Mouse (Mus musculus) heart, adult 2 months (tissue): ENCODE data around the gene Traf5. TPM values are rescaled to one million over a fixed set of nuclear protein-coding genes. Genes with fewer than 3 reads are reported as not detected.
A peak's percentile ranks its signal among the peaks of the same experiment; 100 is the strongest.

Source experiments
- DNase-seq, 2 experiments: peaks; one replicate each; pipeline ENCODE4 v3.0.0; 2021
- H3K27ac ChIP-seq: fragments of 200-600 bp; 2 replicates; pipeline ENCODE4 v1.8.1; 2022
- H3K27me3 ChIP-seq: fragments of 200-500 bp; 2 replicates; pipeline ENCODE4 v1.6.1; 2012; ENCODE audit warnings: mild to moderate bottlenecking, low read length, inconsistent platforms, mixed read lengths; ENCODE audit not compliant: control insufficient read depth, insufficient read depth
- H3K36me3 ChIP-seq: fragments of 200-500 bp; 2 replicates; pipeline ENCODE4 v1.6.1; 2012; ENCODE audit warnings: low read length, inconsistent platforms; ENCODE audit not compliant: control insufficient read depth, insufficient read depth
- H3K4me1 ChIP-seq: fragments of 200-500 bp; 2 replicates; pipeline ENCODE4 v1.6.1; 2011; ENCODE audit warnings: low read length; ENCODE audit not compliant: control insufficient read depth, insufficient read depth
- H3K4me3 ChIP-seq: fragments of 200-600 bp; 2 replicates; pipeline ENCODE4 v1.8.1; 2022
- H3K79me2 ChIP-seq: fragments of 200-500 bp; replicated peaks from 2 replicates; pipeline ENCODE4 v1.6.1; 2012; ENCODE audit warnings: mild to moderate bottlenecking, inconsistent platforms, low read length, moderate library complexity, mixed read lengths; ENCODE audit not compliant: control insufficient read depth, insufficient read depth
- H3K9ac ChIP-seq: fragments of 200-500 bp; 2 replicates; pipeline ENCODE4 v1.6.1; 2012; ENCODE audit warnings: low read depth, mild to moderate bottlenecking, control low read depth, inconsistent platforms, low read length, mixed read lengths
- CTCF ChIP-seq: fragments of 200-600 bp; IDR thresholded peaks from 2 replicates; pipeline ENCODE4 v1.8.1; 2022; ENCODE audit warnings: antibody characterized with exemption, mild to moderate bottlenecking, moderate library complexity
- EP300 ChIP-seq: fragments of 200-500 bp; IDR thresholded peaks from 2 replicates; pipeline ENCODE4 v1.6.1; 2011; ENCODE audit warnings: low read depth, low read length, control low read depth; ENCODE audit not compliant: insufficient read depth
- POLR2A ChIP-seq: fragments of 200-500 bp; IDR thresholded peaks from 2 replicates; pipeline ENCODE4 v1.6.1; 2011; ENCODE audit warnings: mild to moderate bottlenecking, low read depth, low read length, control low read depth; ENCODE audit not compliant: insufficient read depth
- WGBS: fragments of 180-500 bp; shearing (Covaris S2); methylation state at CpG from one replicate; pipeline ENCODE4 v1.1.7; 2018; 5-methylcytosine and 5-hydroxymethylcytosine counted together
- intact Hi-C: fragments of 180-260 bp; cut with DNase I; formaldehyde crosslinking; loops from one replicate; pipeline ENCODE4 v1.15.1; 2025
- polyA plus RNA-seq: library from polyadenylated mRNA; depleted of rRNA; stranded (reverse); fragments of >200 nt; gene quantifications from 2 replicates; pipeline ENCODE4 v1.2.3, GENCODE M21; 2012
- total RNA-seq, 2 experiments: library from RNA; stranded (reverse); gene quantifications; 2 replicates each; pipeline ENCODE4 v1.2.3; 2021

The Traf5 gene
- total and polyA plus RNA-seq, 3 experiments, result 3.9 to 4.4 (median 4.3) TPM

DNA sequence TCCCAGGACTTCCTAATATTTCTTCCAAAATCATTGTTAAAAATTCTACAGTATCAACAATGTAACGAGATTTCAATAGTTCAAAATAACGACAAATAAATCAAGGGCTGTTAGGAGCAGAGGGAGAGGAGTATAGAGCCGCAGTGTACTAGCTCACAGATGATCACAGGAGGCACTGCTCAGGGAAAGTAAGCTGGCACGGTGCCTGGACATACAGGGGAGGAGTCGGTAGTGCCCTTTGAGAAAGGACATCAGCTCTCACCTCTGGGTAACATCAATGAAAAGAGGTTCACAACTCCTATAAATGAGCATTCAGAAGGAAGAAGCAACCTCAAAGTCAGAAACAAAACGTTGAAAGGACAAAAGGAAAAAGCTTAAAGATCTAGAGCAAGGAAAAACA, 16.8 kb upstream of the Traf5 start:
- TF ChIP-seq CTCF (peak; percentile 23; the same call in 1 of the 2 replicates), EP300 (no peak)
- Histone ChIP-seq H3K4me3 (no peak overlapping the region), H3K27me3 (no peaks in the 10 kb centered on the region), H3K36me3 (no peaks in the 10 kb centered on the region; the same call in none of the 2 replicates), H3K9ac (no peak overlapping the region), H3K4me1 (no peaks in the 10 kb centered on the region), H3K27ac (no peak overlapping the region; the same call in 1 of the 2 replicates), H3K79me2 (no peaks in the 10 kb centered on the region)
- DNase-seq, result peak; percentile 48 to 52
- 35% methylated on average over 6 of the region's 6 CpGs for WGBS
- intact Hi-C loops, result no loop called here

DNA sequence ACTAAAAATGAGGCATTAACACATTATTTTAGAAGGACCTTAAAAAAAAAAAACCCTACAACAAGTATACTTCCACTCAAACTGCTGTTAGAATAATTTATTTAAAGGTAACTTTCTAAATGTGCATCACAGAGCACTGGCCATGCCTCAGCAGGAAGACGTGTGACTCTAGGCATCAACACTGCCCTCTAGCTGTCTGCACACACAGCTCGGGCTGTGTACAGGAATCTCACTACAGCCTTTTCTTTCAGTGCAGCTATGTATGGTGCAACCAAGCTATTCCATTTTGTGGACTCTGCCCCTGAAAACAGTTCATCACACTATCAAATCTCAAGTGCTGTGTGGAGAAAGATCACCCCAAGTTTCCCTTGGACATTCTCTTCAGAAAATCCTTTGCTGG, 15.0 kb upstream of the Traf5 start:
- Histone ChIP-seq H3K9ac (no peak overlapping the region), H3K27me3 (no peaks in the 10 kb centered on the region), H3K36me3 (no peaks in the 10 kb centered on the region; the same call in none of the 2 replicates), H3K27ac (no peak overlapping the region), H3K4me3 (no peak overlapping the region), H3K4me1 (no peaks in the 10 kb centered on the region), H3K79me2 (no peaks in the 10 kb centered on the region)
- 11% methylated on average over 2 of the region's 2 CpGs for WGBS
- TF ChIP-seq EP300 (no peak), CTCF (peak; percentile 80)
- intact Hi-C loops, result no loop called here
- DNase-seq, result no peak

DNA sequence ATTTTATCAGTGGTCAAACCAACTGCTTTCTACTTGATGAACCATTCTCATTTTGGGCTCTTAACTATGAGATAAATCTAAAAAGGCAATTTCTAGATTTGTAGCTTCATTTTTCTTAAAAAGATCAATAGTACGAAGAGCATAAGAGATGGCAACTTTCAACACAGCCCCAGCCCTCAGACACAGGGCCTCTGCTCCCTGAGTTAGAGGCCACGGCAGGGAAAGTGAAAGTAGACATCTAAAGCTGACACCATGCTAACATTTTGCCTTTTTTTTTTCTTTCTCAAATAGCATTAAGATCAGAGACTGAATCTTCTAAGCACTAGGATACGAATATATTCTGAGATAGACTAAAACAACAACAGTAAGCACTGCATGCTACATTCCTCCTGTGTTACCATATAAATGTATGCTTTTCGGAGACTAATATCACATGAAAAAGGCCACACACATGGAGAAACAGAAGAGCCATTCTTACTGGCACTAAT, 13.6 kb upstream of the Traf5 start:
- H3K36me3 ChIP-seq, result no peaks in the 10 kb centered on the region; the same call in none of the 2 replicates
- no peaks in the 10 kb centered on the region for H3K27me3 ChIP-seq
- no peaks in the 10 kb centered on the region for H3K79me2 ChIP-seq
- no peaks in the 10 kb centered on the region for H3K4me1 ChIP-seq
- no peak overlapping the region for H3K4me3 ChIP-seq
- TF ChIP-seq POLR2A (no peak), CTCF (no peak), EP300 (no peak)
- intact Hi-C loops, result no loop called here
- 87% methylated on average over 4 of the region's 4 CpGs for WGBS
- no peak overlapping the region for H3K9ac ChIP-seq
- no peak overlapping the region for H3K27ac ChIP-seq
- no peak for DNase-seq

DNA sequence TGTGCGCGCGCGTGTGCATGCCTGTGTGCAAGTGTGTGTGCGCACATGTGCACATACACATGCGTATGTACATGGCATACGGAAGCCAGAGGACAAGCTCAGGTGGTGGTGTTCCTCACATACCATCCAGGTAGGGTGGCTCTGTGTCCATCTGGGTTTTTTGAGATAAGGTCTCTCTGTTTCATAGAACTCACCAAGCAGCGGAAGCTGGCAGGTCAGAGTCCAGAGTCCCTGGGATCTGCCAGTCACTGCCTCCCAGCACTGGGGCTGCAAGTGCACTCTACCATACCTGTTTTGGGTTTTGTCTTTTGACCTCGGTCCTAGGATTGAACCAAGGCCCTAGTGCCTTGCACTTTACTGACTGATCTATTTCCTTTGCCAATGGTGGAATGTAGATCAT, 11.7 kb upstream of the Traf5 start:
- 96% methylated on average over 9 of the region's 9 CpGs for WGBS
- no peaks in the 10 kb centered on the region for H3K27me3 ChIP-seq
- intact Hi-C loops, result no loop called here
- H3K4me3 ChIP-seq, result no peak overlapping the region
- no peak for TF ChIP-seq CTCF
- TF ChIP-seq POLR2A, result no peak
- TF ChIP-seq EP300, result no peak
- H3K9ac ChIP-seq, result no peak overlapping the region
- no peak for DNase-seq
- H3K36me3 ChIP-seq, result no peaks in the 10 kb centered on the region; the same call in 1 of the 2 replicates
- H3K4me1 ChIP-seq, result no peaks in the 10 kb centered on the region
- H3K79me2 ChIP-seq, result no peaks in the 10 kb centered on the region
- H3K27ac ChIP-seq, result no peak overlapping the region

DNA sequence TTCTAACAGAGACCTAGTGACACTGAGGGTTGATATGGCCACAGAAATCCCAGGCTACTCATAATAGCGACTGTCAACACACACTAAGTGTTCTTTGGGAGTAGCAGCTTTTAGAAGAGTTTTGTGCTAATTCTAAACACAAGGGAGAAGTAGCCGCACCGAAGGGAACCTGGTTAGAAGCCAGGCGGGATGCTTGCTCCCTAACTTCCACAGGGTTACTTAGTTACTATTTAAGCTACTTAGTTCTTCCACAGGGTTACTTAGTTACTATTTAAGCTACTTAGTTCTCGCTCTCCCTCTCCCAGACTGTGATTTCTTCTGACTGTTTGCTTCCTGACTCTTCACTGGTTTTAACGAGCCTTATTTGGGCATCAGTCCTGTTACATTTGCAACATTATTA, 10.8 kb upstream of the Traf5 start:
- no peaks in the 10 kb centered on the region for H3K4me1 ChIP-seq
- WGBS, result 75% methylated on average over 6 of the region's 6 CpGs
- H3K36me3 ChIP-seq, result no peaks in the 10 kb centered on the region; the same call in 1 of the 2 replicates
- no peaks in the 10 kb centered on the region for H3K79me2 ChIP-seq
- no peaks in the 10 kb centered on the region for H3K27me3 ChIP-seq
- no peak overlapping the region for H3K9ac ChIP-seq
- intact Hi-C loops, result no loop called here
- DNase-seq, result no peak
- TF ChIP-seq EP300 (no peak), CTCF (no peak), POLR2A (no peak)
- no peak overlapping the region for H3K27ac ChIP-seq
- H3K4me3 ChIP-seq, result no peak overlapping the region

DNA sequence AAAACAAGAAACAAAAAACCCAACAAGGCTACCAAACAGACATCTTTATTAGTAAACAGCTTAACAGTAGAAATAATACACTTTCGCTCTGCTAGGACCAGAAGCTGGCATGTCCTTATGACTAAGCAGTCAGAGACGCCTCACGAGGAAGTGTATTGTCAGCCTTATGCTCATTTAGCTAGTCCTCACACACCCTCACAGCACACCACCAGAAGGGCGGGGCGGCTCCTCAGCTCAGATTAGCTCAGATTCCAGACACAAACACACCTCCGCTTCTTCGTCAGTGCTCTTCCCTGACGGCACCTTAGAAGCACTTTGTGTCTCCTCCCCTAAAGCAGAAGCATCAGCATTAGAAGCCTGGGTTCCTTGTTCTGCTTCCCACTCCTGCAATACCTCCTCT, 9.0 kb upstream of the Traf5 start:
- Histone ChIP-seq H3K4me3 (no peak overlapping the region), H3K4me1 (no peaks in the 10 kb centered on the region), H3K36me3 (no peaks in the 10 kb centered on the region; the same call in 1 of the 2 replicates), H3K79me2 (no peaks in the 10 kb centered on the region), H3K27me3 (no peaks in the 10 kb centered on the region), H3K9ac (no peak overlapping the region), H3K27ac (no peak overlapping the region)
- WGBS, result 70% methylated on average over 8 of the region's 8 CpGs
- TF ChIP-seq CTCF, result no peak
- no peak for TF ChIP-seq EP300
- no peak for TF ChIP-seq POLR2A
- intact Hi-C loops, result no loop called here
- no peak for DNase-seq
